ENCODE assay signal across 19 mouse cellular contexts in the genomic region with DNA sequence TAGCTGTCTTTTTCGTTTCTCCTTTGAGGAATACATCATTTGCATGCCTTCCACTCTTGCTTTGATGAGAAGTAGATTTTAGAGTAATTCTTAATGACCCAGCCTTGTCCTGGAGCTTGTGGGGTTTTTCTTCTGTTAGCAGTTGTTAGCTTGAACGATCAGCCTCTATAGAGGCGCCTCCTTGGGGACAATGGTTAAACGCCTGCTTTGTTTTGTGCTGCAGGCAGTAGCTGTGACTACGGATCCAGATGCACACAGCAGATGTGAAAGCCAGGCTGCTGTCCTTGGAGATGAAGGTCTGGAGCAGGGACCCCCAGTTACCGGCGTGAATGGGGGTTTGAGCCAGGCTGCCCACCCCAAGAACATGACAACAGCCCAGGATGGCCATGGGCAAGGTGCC. TPM values are rescaled to one million over a fixed set of nuclear protein-coding genes. Genes with fewer than 3 reads are reported as not detected.
DNase-seq lines count a peak whose midpoint lies in the region; ATAC-seq lines count a peak whose summit lies in the region.
"Had no signal": no experiment of that assay in that cellular context is flagged by ENCODE, and none has a peak within 500 bp of the region (broad histone marks: within the 10 kb centered on the region; RNA-seq: fewer than 3 reads in every experiment).

No protein-coding gene starts in this region.

- WGBS in hindbrain, embryonic 11.5 days: 34% methylated on average over 7 of the region's 7 CpGs
- 24% methylated on average over 7 of the region's 7 CpGs for WGBS in hindbrain, embryonic 12.5 days
- WGBS in neural tube, embryonic 15.5 days: 20% methylated on average over 7 of the region's 7 CpGs
- WGBS in forebrain, embryonic 14.5 days: 13% methylated on average over 7 of the region's 7 CpGs

- ATAC-seq in hindbrain, embryonic 11.5 days (ENCODE audit: low FRiP score): no peak
- ATAC-seq in hindbrain, embryonic 12.5 days (ENCODE audit: low FRiP score): no peak
- no peak for ATAC-seq in neural tube, embryonic 15.5 days (ENCODE audit: low FRiP score)
- ATAC-seq in forebrain, embryonic 14.5 days: no peak
- ATAC-seq: activated CD4-positive, CD25-positive, alpha-beta regulatory T cell, adult 4 months; intestine, embryonic 15.5 days had no signal

- H3K4me2 ChIP-seq in hindbrain, embryonic 11.5 days (replicated peaks; ENCODE audit: low read depth, low read length): no peak overlapping the region
- H3K4me2 ChIP-seq in hindbrain, embryonic 12.5 days (replicated peaks): no peak overlapping the region
- no peak overlapping the region for H3K4me2 ChIP-seq in neural tube, embryonic 15.5 days
- no peak overlapping the region for H3K4me2 ChIP-seq in forebrain, embryonic 14.5 days (ENCODE audit: low read length)
- H3K4me2 ChIP-seq: embryonic facial prominence, embryonic 15.5 days; heart, embryonic 11.5 days; intestine, embryonic 15.5 days had no signal

- DNase-seq in hindbrain, embryonic 11.5 days (ENCODE audit: low spot score): no peak
- DNase-seq in neural tube, embryonic 10.5 days (ENCODE audit: extremely low spot score, low spot score): no peak
- DNase-seq in forebrain, embryonic 14.5 days (ENCODE audit: low spot score): peak; percentile 67
- no peak for DNase-seq in cerebellum, postnatal 36 days
- DNase-seq in adrenal gland, postnatal 10 days: no peak
- DNase-seq: adrenal gland, postnatal 25 days; cerebellum, adult 9-11 months; gastrocnemius, postnatal 10 days; kidney, adult 8-10 months; kidney, postnatal 10 days; layer of hippocampus, postnatal 36 days; lung, postnatal 10 days; spleen, adult 18-20 months had no signal

- no peaks in the 10 kb centered on the region for H3K9me3 ChIP-seq in hindbrain, embryonic 11.5 days (ENCODE audit: control insufficient read depth, low read length)
- no peaks in the 10 kb centered on the region for H3K9me3 ChIP-seq in hindbrain, embryonic 12.5 days (replicated peaks)
- no peaks in the 10 kb centered on the region for H3K9me3 ChIP-seq in neural tube, embryonic 15.5 days (replicated peaks)
- H3K9me3 ChIP-seq in forebrain, embryonic 14.5 days (replicated peaks; ENCODE audit: control insufficient read depth, low read length): no peaks in the 10 kb centered on the region
- H3K9me3 ChIP-seq: embryonic facial prominence, embryonic 15.5 days; intestine, embryonic 15.5 days had no signal

- H3K9ac ChIP-seq in hindbrain, embryonic 11.5 days (ENCODE audit: low read depth, low read length): no peak overlapping the region
- H3K9ac ChIP-seq in hindbrain, embryonic 12.5 days: no peak overlapping the region
- H3K9ac ChIP-seq in neural tube, embryonic 15.5 days (replicated peaks): 0 out of 2 replicates have a peak overlapping the region, but pooled peaks have one; percentile 14
- peak overlapping the region; percentile 33; the same call in 1 of the 2 replicates for H3K9ac ChIP-seq in forebrain, embryonic 14.5 days (ENCODE audit: low read length)
- H3K9ac ChIP-seq: embryonic facial prominence, embryonic 15.5 days; intestine, embryonic 15.5 days had no signal

- no peak overlapping the region for H3K4me3 ChIP-seq in hindbrain, embryonic 11.5 days (ENCODE audit: low read depth, low read length)
- no peak overlapping the region for H3K4me3 ChIP-seq in hindbrain, embryonic 12.5 days
- H3K4me3 ChIP-seq in neural tube, embryonic 15.5 days (replicated peaks): no peak overlapping the region
- no peak overlapping the region for H3K4me3 ChIP-seq in forebrain, embryonic 14.5 days (ENCODE audit: low read depth, low read length)
- H3K4me3 ChIP-seq: embryonic facial prominence, embryonic 15.5 days; intestine, embryonic 15.5 days had no signal

- H3K36me3 ChIP-seq in hindbrain, embryonic 11.5 days (ENCODE audit: control insufficient read depth, insufficient read depth, low read length): no peaks in the 10 kb centered on the region
- H3K36me3 ChIP-seq in hindbrain, embryonic 12.5 days: peaks cover 6% of the 10 kb centered on the region; the same call in 1 of the 2 replicates
- no peaks in the 10 kb centered on the region for H3K36me3 ChIP-seq in neural tube, embryonic 15.5 days
- H3K36me3 ChIP-seq in forebrain, embryonic 14.5 days (ENCODE audit: control insufficient read depth, insufficient read depth, low read length): peaks cover 13% of the 10 kb centered on the region; the same call in 1 of the 2 replicates
- H3K36me3 ChIP-seq: embryonic facial prominence, embryonic 15.5 days; intestine, embryonic 15.5 days had no signal

- peaks cover 9% of the 10 kb centered on the region for H3K4me1 ChIP-seq in hindbrain, embryonic 11.5 days (replicated peaks; ENCODE audit: control insufficient read depth, insufficient read depth, low read length)
- H3K4me1 ChIP-seq in hindbrain, embryonic 12.5 days: peaks cover 55% of the 10 kb centered on the region
- peaks cover 67% of the 10 kb centered on the region for H3K4me1 ChIP-seq in neural tube, embryonic 15.5 days
- H3K4me1 ChIP-seq in forebrain, embryonic 14.5 days (ENCODE audit: control insufficient read depth, insufficient read depth, low read length): peaks cover 54% of the 10 kb centered on the region

- no peaks in the 10 kb centered on the region for H3K27me3 ChIP-seq in hindbrain, embryonic 11.5 days (ENCODE audit: control insufficient read depth, insufficient read depth, low read length)
- H3K27me3 ChIP-seq in hindbrain, embryonic 12.5 days: no peaks in the 10 kb centered on the region
- no peaks in the 10 kb centered on the region for H3K27me3 ChIP-seq in neural tube, embryonic 15.5 days (replicated peaks)
- no peaks in the 10 kb centered on the region for H3K27me3 ChIP-seq in forebrain, embryonic 14.5 days (replicated peaks; ENCODE audit: control insufficient read depth, insufficient read depth, low read length)
- H3K27me3 ChIP-seq: embryonic facial prominence, embryonic 15.5 days; intestine, embryonic 15.5 days had no signal

- H3K27ac ChIP-seq in hindbrain, embryonic 11.5 days (ENCODE audit: low read depth, low read length): peak overlapping the region; percentile 30; the same call in 1 of the 2 replicates
- H3K27ac ChIP-seq in hindbrain, embryonic 12.5 days: no peak overlapping the region
- no peak overlapping the region for H3K27ac ChIP-seq in neural tube, embryonic 15.5 days (replicated peaks)
- H3K27ac ChIP-seq in forebrain, embryonic 14.5 days (ENCODE audit: low read depth, low read length): peak overlapping the region; percentile 39; the same call in 1 of the 2 replicates
- H3K27ac ChIP-seq: embryonic facial prominence, embryonic 15.5 days; intestine, embryonic 15.5 days had no signal

RNA-seq across cellular contexts. Expression of a gene that starts 56.8 kb away (rescaled TPM):
- polyA plus RNA-seq in hindbrain, embryonic 11.5 days (2014; fragmentation: Nextera tagmentation; extraction: Ambion mirVana): 58.8 and 73.2 TPM in 2 replicates
- polyA plus RNA-seq in hindbrain, embryonic 12.5 days (2016; fragmentation: Nextera tagmentation; extraction: Ambion mirVana): 53.7 and 63.2 TPM in 2 replicates
- polyA plus RNA-seq in neural tube, embryonic 15.5 days (2015; fragmentation: Nextera tagmentation; extraction: Ambion mirVana): 22.7 and 22.9 TPM in 2 replicates
- 36.6 and 45.8 TPM in 2 replicates for polyA plus RNA-seq in forebrain, embryonic 14.5 days (2014; fragmentation: Nextera tagmentation; extraction: Ambion mirVana)
- 100 to 1,000 TPM in 1 of 2 experiments, 10 to 100 TPM in 1; 79.0 to 103 TPM for total RNA-seq in adrenal gland, postnatal 10 days (2021)

Comparison
In these comparisons a context has a peak if more than half of its experiments do, and no peak if none do; other contexts are left out.
1. H3K27ac ChIP-seq: peak in hindbrain, embryonic 11.5 days (single experiment) and forebrain, embryonic 14.5 days (single experiment); none in hindbrain, embryonic 12.5 days (single experiment) and neural tube, embryonic 15.5 days (single experiment).
2. H3K9ac ChIP-seq: peak in neural tube, embryonic 15.5 days (single experiment) and forebrain, embryonic 14.5 days (single experiment); none in hindbrain, embryonic 11.5 days (single experiment) and hindbrain, embryonic 12.5 days (single experiment).